Mouse (Mus musculus) limb, embryonic 11.5 days (tissue): ENCODE results near the gene Myo1a. TPM values are rescaled to one million over a fixed set of nuclear protein-coding genes. Genes with fewer than 3 reads are reported as not detected.

Source experiments
- ATAC-seq: fragments of 200-750 bp; cut with Nextera tagmentation; 2 replicates; pipeline ENCODE4 v1.8.0; 2017; ENCODE audit warnings: low read depth; ENCODE audit not compliant: insufficient number of reproducible peaks, low FRiP score, low TSS enrichment
- DNase-seq: peaks from one replicate; pipeline ENCODE4 v3.0.0-alpha.2; 2015; ENCODE audit warnings: low spot score
- H3K27ac ChIP-seq: fragments of 300-500 bp; sonication (generic); replicated peaks from 2 replicates; pipeline ENCODE4 v1.5.1; 2014; ENCODE audit warnings: low read depth, mild to moderate bottlenecking, low read length
- H3K27me3 ChIP-seq: fragments of 300-500 bp; sonication (generic); 2 replicates; pipeline ENCODE4 v1.6.1; 2014; ENCODE audit warnings: mild to moderate bottlenecking, low read length, mixed read lengths; ENCODE audit not compliant: control insufficient read depth, insufficient read depth
- H3K36me3 ChIP-seq: fragments of 300-500 bp; sonication (generic); 2 replicates; pipeline ENCODE4 v1.6.1; 2014; ENCODE audit warnings: mild to moderate bottlenecking, low read length, moderate library complexity, mixed read lengths; ENCODE audit not compliant: control insufficient read depth, insufficient read depth
- H3K4me1 ChIP-seq: fragments of 300-500 bp; sonication (generic); 2 replicates; pipeline ENCODE4 v1.6.1; 2014; ENCODE audit warnings: low read length, mixed read lengths; ENCODE audit not compliant: control insufficient read depth, insufficient read depth
- H3K4me2 ChIP-seq: fragments of 300-500 bp; sonication (generic); 2 replicates; pipeline ENCODE4 v1.6.1; 2014; ENCODE audit warnings: low read depth, mild to moderate bottlenecking, moderate library complexity; ENCODE audit not compliant: severe bottlenecking
- H3K4me3 ChIP-seq: fragments of 300-500 bp; sonication (generic); 2 replicates; pipeline ENCODE4 v1.5.1; 2014; ENCODE audit warnings: low read depth, low read length
- H3K9ac ChIP-seq: fragments of 300-500 bp; sonication (generic); 2 replicates; pipeline ENCODE4 v1.6.1; 2014; ENCODE audit warnings: mild to moderate bottlenecking, low read length
- H3K9me3 ChIP-seq: fragments of 300-500 bp; sonication (generic); 2 replicates; pipeline ENCODE4 v1.6.1; 2016; ENCODE audit warnings: low read length; ENCODE audit not compliant: control insufficient read depth
- WGBS: fragments of 180-500 bp; shearing (Covaris S2); extraction: QIAGEN DNeasy Blood & Tissue Kit; methylation state at CpG from one replicate; pipeline ENCODE4 v1.1.7; 2014; 5-methylcytosine and 5-hydroxymethylcytosine counted together
- polyA plus RNA-seq: library from polyadenylated mRNA; unstranded; fragments of >200 nt; fragmentation: Nextera tagmentation; extraction: Ambion mirVana; gene quantifications from 2 replicates; pipeline ENCODE4 v1.2.1, GENCODE M21; 2014

The Myo1a gene
- polyA plus RNA-seq, 1 experiment from 2014 or later: 0.61 TPM

DNA sequence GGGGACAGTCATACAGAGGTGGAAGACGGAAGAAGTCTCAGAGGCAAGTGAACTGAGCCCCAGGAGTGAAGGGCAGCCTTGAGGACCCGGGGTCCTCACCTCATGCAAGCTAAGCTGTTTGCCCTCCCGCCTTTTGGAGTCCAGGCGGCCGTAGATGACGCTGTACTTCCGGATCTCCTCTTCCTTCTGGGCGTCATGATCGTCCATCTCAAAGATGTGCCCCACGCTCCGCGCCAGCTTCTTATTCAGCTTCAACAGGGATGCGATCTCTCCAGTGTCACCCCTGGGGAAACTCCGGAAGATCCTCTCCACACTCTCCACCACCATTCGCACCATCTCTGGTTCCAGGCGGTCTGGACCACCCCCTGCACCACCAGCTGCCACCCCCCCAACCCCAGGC, 40.8 kb upstream of the Myo1a start:
- 28% methylated on average over 16 of the region's 16 CpGs for WGBS

GRCm38 (mm10) chr10:127664891-127665290, 40.1 kb upstream of the Myo1a start:
- 16% methylated on average over 13 of the region's 13 CpGs for WGBS
- no peaks in the 10 kb centered on the region for H3K27me3 ChIP-seq

More for the DNA sequence above, 40.8 kb upstream of the Myo1a start:
- Histone ChIP-seq H3K9ac (no peak overlapping the region), H3K4me2 (peak overlapping the region; percentile 83), H3K36me3 (peaks cover 16% of the 10 kb centered on the region), H3K27me3 (no peaks in the 10 kb centered on the region), H3K9me3 (no peaks in the 10 kb centered on the region), H3K27ac (no peak overlapping the region), H3K4me3 (no peak overlapping the region; the same call in 1 of the 2 replicates), H3K4me1 (peaks cover 47% of the 10 kb centered on the region)
- no peak for ATAC-seq
- no peak for DNase-seq

DNA sequence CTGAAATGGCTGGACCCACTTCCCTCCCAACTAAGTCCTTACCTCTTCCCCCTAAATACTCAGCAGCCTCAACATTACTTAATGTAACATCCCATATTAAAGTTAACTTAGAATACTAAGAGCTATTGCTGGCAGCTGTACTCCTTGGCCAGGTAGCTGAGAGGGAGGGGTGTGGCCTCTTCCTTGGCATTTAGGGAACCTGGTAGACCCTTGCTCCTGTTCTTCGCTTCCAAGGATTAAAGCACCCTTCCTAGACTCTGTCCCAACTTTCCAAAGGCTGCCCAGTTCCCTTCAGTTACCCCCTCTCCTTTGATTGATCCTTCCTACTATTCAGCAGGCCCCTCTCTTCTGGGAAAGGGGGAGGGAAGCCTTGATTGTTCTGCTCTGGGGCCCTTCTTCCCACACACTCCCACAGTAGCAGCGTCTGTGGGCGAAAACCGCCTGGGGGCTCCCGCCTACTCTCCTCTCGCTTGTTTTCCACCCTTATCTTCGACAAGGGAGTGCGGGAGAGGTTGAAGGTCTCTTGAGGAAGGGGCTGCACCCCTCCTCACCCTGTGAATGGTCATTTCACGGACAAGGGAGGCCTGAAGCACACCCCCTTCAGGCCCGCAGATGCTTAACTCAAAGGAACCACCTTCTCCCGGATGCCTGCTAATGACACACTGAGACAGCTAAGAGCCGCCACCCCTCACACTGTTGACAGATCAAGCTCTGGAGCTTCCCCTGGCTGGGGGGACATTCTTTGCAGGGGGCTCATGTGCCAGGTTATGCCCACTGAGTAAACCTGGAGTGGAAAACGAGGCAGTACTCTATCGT, 39.4 kb upstream of the Myo1a start:
- Histone ChIP-seq H3K27me3 (no peaks in the 10 kb centered on the region), H3K9me3 (no peaks in the 10 kb centered on the region), H3K4me1 (peaks cover 46% of the 10 kb centered on the region), H3K27ac (peak overlapping the region; percentile 99), H3K9ac (peak overlapping the region; percentile 89), H3K4me3 (peak overlapping the region; percentile 89), H3K4me2 (peak overlapping the region; percentile 83), H3K36me3 (peaks cover 12% of the 10 kb centered on the region)
- ATAC-seq: no peak
- DNase-seq: peak; percentile 56
- 3% methylated on average over 14 of the region's 14 CpGs for WGBS

More at GRCm38 (mm10) chr10:127664891-127665290, 40.1 kb upstream of the Myo1a start:
- H3K9me3 ChIP-seq: no peaks in the 10 kb centered on the region
- ATAC-seq (no peak), DNase-seq (no peak)
- H3K4me1 ChIP-seq: peaks cover 47% of the 10 kb centered on the region
- no peak overlapping the region for H3K9ac ChIP-seq
- H3K4me3 ChIP-seq: peak overlapping the region; percentile 89; the same call in 1 of the 2 replicates
- H3K4me2 ChIP-seq: peak overlapping the region; percentile 83
- peaks cover 13% of the 10 kb centered on the region for H3K36me3 ChIP-seq
- no peak overlapping the region for H3K27ac ChIP-seq

- no peaks in the 10 kb centered on the region for H3K27me3 ChIP-seq
- peak; percentile 83 for DNase-seq
- H3K36me3 ChIP-seq: peaks cover 7% of the 10 kb centered on the region
- under 1% methylated on average over 68 of the region's 73 CpGs for WGBS
- no peaks in the 10 kb centered on the region for H3K9me3 ChIP-seq
- peak within 1 kb of the TSS; percentile 89 for H3K4me3 ChIP-seq
- peak within 1 kb of the TSS; percentile 89 for H3K9ac ChIP-seq
- H3K4me1 ChIP-seq: peaks cover 41% of the 10 kb centered on the region
- peak within 1 kb of the TSS; percentile 83 for H3K4me2 ChIP-seq
- ATAC-seq: peak; percentile 71
- H3K27ac ChIP-seq: peak within 1 kb of the TSS; percentile 99
Observed at GRCm38 (mm10) chr10:127666501-127667268, 38.3 kb upstream of the Myo1a start, which contains the start of gene Nemp1. TSS of gene Nemp1 (plus strand) at chr10:127666901.

DNA sequence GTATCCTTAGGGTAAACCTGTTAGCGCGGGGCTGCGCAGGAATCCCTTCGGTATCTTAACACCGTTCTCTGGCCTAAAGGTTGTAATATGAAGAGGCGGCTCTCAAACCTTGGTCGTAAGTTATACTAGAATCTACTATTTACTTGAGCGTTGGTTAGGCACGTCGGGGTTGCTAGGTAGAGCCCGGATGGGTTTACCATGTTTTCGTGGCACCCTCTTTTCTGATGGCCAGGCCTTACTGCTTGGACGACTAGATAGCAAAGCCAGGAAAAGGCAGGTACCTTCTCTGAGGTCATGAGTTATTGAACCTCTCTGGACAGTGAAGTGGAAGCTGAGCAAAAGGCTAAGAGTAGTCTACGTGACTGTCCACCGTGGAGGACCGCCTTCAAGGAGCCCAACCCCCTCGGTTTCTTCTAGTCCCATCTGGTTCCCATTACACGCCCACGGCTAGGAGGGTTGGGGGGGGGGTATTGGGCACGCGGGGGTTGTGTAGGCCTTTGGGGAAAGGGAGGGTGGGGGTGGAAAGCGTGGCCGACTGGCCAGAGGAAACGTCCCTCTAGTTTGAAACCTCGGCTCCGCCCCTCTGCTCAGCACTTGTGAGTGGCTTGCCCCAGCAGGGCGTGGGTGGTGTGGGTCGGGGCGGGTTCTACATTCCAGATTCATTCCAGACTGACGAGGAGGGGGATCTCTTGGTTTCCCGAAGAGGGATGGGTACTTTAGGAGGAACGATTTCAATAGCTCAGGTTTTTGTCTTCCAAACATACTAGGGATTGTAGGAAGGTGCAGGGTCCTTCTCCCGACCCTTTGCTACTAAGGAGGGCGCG, 37.5 kb upstream of the Myo1a start:
- DNase-seq (peak; percentile 92), ATAC-seq (peak; percentile 79)
- H3K9ac ChIP-seq: peak overlapping the region; percentile 89
- under 1% methylated on average over 35 of the region's 35 CpGs for WGBS
- H3K27ac ChIP-seq: peak overlapping the region; percentile 99
- H3K27me3 ChIP-seq: no peaks in the 10 kb centered on the region
- peaks cover 7% of the 10 kb centered on the region for H3K36me3 ChIP-seq
- peak overlapping the region; percentile 83 for H3K4me2 ChIP-seq
- no peaks in the 10 kb centered on the region for H3K9me3 ChIP-seq
- H3K4me3 ChIP-seq: peak overlapping the region; percentile 89
- peaks cover 33% of the 10 kb centered on the region for H3K4me1 ChIP-seq

- Histone ChIP-seq H3K27me3 (no peaks in the 10 kb centered on the region), H3K4me2 (peak within 1 kb of the TSS; percentile 83), H3K27ac (peak within 1 kb of the TSS; percentile 99), H3K4me1 (peaks cover 24% of the 10 kb centered on the region), H3K36me3 (peaks cover 4% of the 10 kb centered on the region; the same call in 1 of the 2 replicates), H3K9me3 (no peaks in the 10 kb centered on the region), H3K9ac (peak within 1 kb of the TSS; percentile 89), H3K4me3 (peak within 1 kb of the TSS; percentile 89)
- DNase-seq (peak; percentile 83), ATAC-seq (peak; percentile 28)
- WGBS: 1% methylated on average over 39 of the region's 40 CpGs
Observed at GRCm38 (mm10) chr10:127668093-127669050, 36.6 kb upstream of the Myo1a start, which contains the start of gene Nab2. TSS of gene Nab2 (minus strand) at chr10:127668568.

- ATAC-seq: no peak
- peak overlapping the region; percentile 83; the same call in 1 of the 2 replicates for H3K4me2 ChIP-seq
- peak overlapping the region; percentile 99 for H3K27ac ChIP-seq
- H3K9ac ChIP-seq: no peak overlapping the region; the same call in 1 of the 2 replicates
- H3K36me3 ChIP-seq: no peaks in the 10 kb centered on the region
- no peaks in the 10 kb centered on the region for H3K27me3 ChIP-seq
- H3K4me3 ChIP-seq: no peak overlapping the region
- H3K9me3 ChIP-seq: no peaks in the 10 kb centered on the region
- peaks cover 16% of the 10 kb centered on the region for H3K4me1 ChIP-seq
- DNase-seq: peak; percentile 36
- WGBS: 17% methylated on average over 7 of the region's 7 CpGs
Observed at GRCm38 (mm10) chr10:127669170-127669569, 35.8 kb upstream of the Myo1a start.
